Mouse (Mus musculus) kidney, embryonic 14.5 days (tissue): ENCODE measurements around the gene Ubl3. TPM values are rescaled to one million over a fixed set of nuclear protein-coding genes. Genes with fewer than 3 reads are reported as not detected.

Experiments used
- ATAC-seq: fragments of 200-750 bp; cut with Nextera tagmentation; 2 replicates; pipeline ENCODE4 v1.8.0; 2017; ENCODE audit warnings: moderate number of reproducible peaks, mild to moderate bottlenecking, moderate TSS enrichment, moderate library complexity; ENCODE audit not compliant: low FRiP score, low TSS enrichment
- H3K27ac ChIP-seq: fragments of 300-500 bp; sonication (generic); 2 replicates; pipeline ENCODE4 v1.5.1; 2014; ENCODE audit warnings: low read depth, mild to moderate bottlenecking, low read length, moderate library complexity, mixed read lengths
- H3K27me3 ChIP-seq: fragments of 300-500 bp; sonication (generic); 2 replicates; pipeline ENCODE4 v1.6.1; 2014; ENCODE audit warnings: mild to moderate bottlenecking, low read length; ENCODE audit not compliant: control insufficient read depth, insufficient read depth
- H3K36me3 ChIP-seq: fragments of 300-500 bp; sonication (generic); 2 replicates; pipeline ENCODE4 v1.6.1; 2014; ENCODE audit warnings: low read length, mixed read lengths; ENCODE audit not compliant: control insufficient read depth, insufficient read depth
- H3K4me1 ChIP-seq: fragments of 300-500 bp; sonication (generic); 2 replicates; pipeline ENCODE4 v1.6.1; 2014; ENCODE audit warnings: low read length, mixed read lengths; ENCODE audit not compliant: control insufficient read depth, insufficient read depth
- H3K4me2 ChIP-seq: fragments of 300-500 bp; sonication (generic); replicated peaks from 2 replicates; pipeline ENCODE4 v1.6.1; 2014; ENCODE audit warnings: low read depth, mild to moderate bottlenecking, low read length
- H3K4me3 ChIP-seq: fragments of 300-500 bp; sonication (generic); 2 replicates; pipeline ENCODE4 v1.5.1; 2014; ENCODE audit warnings: mild to moderate bottlenecking, low read length
- H3K9ac ChIP-seq: fragments of 300-500 bp; sonication (generic); 2 replicates; pipeline ENCODE4 v1.6.1; 2014; ENCODE audit warnings: low read depth, mild to moderate bottlenecking, low read length, moderate library complexity
- H3K9me3 ChIP-seq: fragments of 300-500 bp; sonication (generic); 2 replicates; pipeline ENCODE4 v1.6.1; 2016; ENCODE audit warnings: low read length; ENCODE audit not compliant: control insufficient read depth
- WGBS: fragments of 180-500 bp; shearing (Covaris S2); extraction: QIAGEN DNeasy Blood & Tissue Kit; methylation state at CpG from one replicate; pipeline ENCODE4 v1.1.7; 2014; 5-methylcytosine and 5-hydroxymethylcytosine counted together
- polyA plus RNA-seq: library from polyadenylated mRNA; unstranded; fragments of >200 nt; fragmentation: Nextera tagmentation; extraction: Ambion mirVana; gene quantifications from 2 replicates; pipeline ENCODE4 v1.2.1, GENCODE M21; 2014

The Ubl3 gene
- polyA plus RNA-seq, 1 experiment from 2014 or later: 78.2 TPM

DNA sequence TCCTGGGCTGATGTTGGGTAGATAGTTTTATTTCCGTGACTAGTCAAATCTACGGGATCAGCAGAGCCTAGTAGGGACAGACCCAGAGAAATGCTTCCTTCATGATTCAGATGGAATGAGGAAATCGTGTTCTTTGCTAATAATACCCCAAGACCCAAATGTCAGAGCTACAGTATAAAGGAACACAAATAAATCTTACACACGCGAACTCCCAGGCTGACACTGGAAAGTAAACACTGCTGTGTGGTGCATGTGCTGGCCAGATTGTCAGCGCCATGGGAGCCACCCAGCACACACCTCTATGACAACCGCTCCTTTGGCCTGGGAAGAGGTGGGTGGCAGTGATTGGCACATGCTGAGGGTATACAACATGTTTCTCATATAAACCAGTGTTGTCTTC, 88.1 kb downstream of the Ubl3 start:
- Histone ChIP-seq H3K4me2 (no peak overlapping the region), H3K36me3 (no peaks in the 10 kb centered on the region), H3K4me3 (no peak overlapping the region), H3K9me3 (peaks cover 3% of the 10 kb centered on the region; the same call in 1 of the 2 replicates), H3K27me3 (no peaks in the 10 kb centered on the region), H3K27ac (no peak overlapping the region), H3K4me1 (0 out of 2 replicates have a peak, but pooled peaks cover 4% of the 10 kb centered on the region), H3K9ac (no peak overlapping the region)
- 61% methylated on average over 7 of the region's 7 CpGs for WGBS
- ATAC-seq: no peak

DNA sequence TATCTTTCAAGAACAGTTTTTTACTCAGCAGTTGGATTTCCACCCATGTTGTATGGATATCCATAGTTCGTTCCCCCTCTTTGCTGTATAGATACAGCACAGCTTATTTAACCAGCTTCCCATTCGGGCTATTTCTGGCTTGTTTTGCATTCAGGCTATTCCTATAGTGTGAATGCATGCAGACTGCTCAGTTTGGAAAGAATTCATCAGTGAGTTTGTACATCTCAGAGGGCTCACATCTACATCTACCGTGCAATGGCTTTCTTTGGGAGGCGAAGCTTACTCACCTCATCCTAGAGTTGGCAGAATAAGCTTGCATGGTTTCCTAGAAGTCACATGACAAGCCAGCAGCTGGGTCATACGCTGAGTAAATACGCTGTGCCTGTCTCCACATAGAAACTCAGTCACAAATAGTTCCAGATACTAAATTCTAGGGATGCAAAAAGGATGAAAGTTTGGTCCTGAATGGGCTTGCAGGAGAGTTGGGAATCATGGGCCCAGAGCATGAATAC, 88.8 kb downstream of the Ubl3 start:
- Histone ChIP-seq H3K27ac (no peak overlapping the region), H3K4me3 (no peak overlapping the region), H3K9me3 (peaks cover 3% of the 10 kb centered on the region; the same call in 1 of the 2 replicates), H3K4me2 (no peak overlapping the region), H3K4me1 (0 out of 2 replicates have a peak, but pooled peaks cover 4% of the 10 kb centered on the region), H3K36me3 (no peaks in the 10 kb centered on the region), H3K27me3 (no peaks in the 10 kb centered on the region), H3K9ac (no peak overlapping the region)
- WGBS: 91% methylated on average over 6 of the region's 6 CpGs
- no peak for ATAC-seq

Other genes starting within 250 kb of the Ubl3 start
- gene Slc7a1, start 152.9 kb downstream of the Ubl3 start, polyA plus RNA-seq: 36.2 and 36.8 TPM in 2 replicates